Mouse (Mus musculus): ENCODE results near the gene Chmp3. TPM values are rescaled to one million over a fixed set of nuclear protein-coding genes. Genes with fewer than 3 reads are reported as not detected.
A peak's percentile ranks its signal among the peaks of the same experiment; 100 is the strongest.

The Chmp3 gene
- polyA plus RNA-seq, 1 experiment from 2014 or later: 70.3 TPM

DNA sequence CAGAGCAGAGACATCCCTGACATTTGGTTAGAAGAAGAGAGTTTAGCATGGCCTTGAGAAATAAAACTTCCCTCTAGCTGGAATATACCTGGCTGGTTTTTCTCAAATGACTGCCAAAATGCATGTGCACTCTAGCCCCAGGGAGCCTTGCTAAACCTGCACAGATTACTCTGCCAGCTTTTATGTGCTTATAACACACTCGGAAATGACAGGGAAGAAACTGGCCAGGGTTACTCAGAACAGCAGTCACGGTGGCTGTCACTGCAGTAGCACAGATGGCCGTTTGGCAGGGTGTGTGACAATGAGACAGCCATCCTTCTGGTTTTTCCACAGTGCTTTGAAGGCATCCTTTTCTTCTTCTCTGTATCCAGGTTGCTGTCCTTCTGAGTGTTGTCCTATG lies 18.0 kb upstream of the Chmp3 start:
- DNase-seq (ENCODE audit: low spot score): no peak
- no peaks in the 10 kb centered on the region for H3K9me3 ChIP-seq (ENCODE audit: control insufficient read depth, low read length)
- WGBS: 54% methylated on average over 3 of the region's 3 CpGs
- H3K4me3 ChIP-seq (ENCODE audit: low read depth, low read length): no peak overlapping the region
- H3K36me3 ChIP-seq (ENCODE audit: control insufficient read depth, insufficient read depth, low read length): no peaks in the 10 kb centered on the region
- H3K27ac ChIP-seq (replicated peaks; ENCODE audit: low read depth, low read length): no peak overlapping the region
- no peak overlapping the region for H3K4me2 ChIP-seq (ENCODE audit: low read depth, low read length)
- no peaks in the 10 kb centered on the region for H3K4me1 ChIP-seq (ENCODE audit: control insufficient read depth, insufficient read depth, low read length)
- no peak overlapping the region for H3K9ac ChIP-seq (ENCODE audit: low read depth, low read length)
- no peak for ATAC-seq (ENCODE audit: low read depth)
- H3K27me3 ChIP-seq (replicated peaks; ENCODE audit: control insufficient read depth, insufficient read depth, low read length): no peaks in the 10 kb centered on the region

DNA sequence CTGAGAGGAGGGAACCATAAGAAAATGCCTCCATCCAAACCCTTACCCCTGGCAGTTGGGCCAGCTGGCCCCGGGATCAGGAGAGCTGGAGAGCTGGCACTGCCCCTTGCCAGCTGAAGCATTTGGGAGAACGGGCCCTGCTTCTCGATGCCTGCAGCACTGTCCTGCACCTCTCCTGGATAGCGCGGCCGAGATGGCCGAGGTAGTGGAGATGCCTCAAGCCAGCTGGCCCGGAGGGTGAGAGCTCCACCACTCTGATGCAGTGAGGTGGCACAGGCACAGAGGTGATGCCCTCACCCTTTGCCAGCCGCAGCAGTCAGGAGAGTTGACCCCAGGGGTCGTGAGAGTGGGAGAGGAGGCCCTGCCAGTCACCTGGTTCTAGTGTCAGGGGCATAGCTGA lies 16.5 kb upstream of the Chmp3 start:
- no peaks in the 10 kb centered on the region for H3K4me1 ChIP-seq (ENCODE audit: control insufficient read depth, insufficient read depth, low read length)
- no peaks in the 10 kb centered on the region for H3K27me3 ChIP-seq (replicated peaks; ENCODE audit: control insufficient read depth, insufficient read depth, low read length)
- DNase-seq (ENCODE audit: low spot score): no peak
- no peak for ATAC-seq (ENCODE audit: low read depth)
- no peak overlapping the region for H3K9ac ChIP-seq (ENCODE audit: low read depth, low read length)
- no peaks in the 10 kb centered on the region for H3K36me3 ChIP-seq (ENCODE audit: control insufficient read depth, insufficient read depth, low read length)
- H3K9me3 ChIP-seq (ENCODE audit: control insufficient read depth, low read length): no peaks in the 10 kb centered on the region
- WGBS: 80% methylated on average over 10 of the region's 10 CpGs
- H3K27ac ChIP-seq (replicated peaks; ENCODE audit: low read depth, low read length): no peak overlapping the region
- no peak overlapping the region for H3K4me2 ChIP-seq (ENCODE audit: low read depth, low read length)
- H3K4me3 ChIP-seq (ENCODE audit: low read depth, low read length): no peak overlapping the region

DNA sequence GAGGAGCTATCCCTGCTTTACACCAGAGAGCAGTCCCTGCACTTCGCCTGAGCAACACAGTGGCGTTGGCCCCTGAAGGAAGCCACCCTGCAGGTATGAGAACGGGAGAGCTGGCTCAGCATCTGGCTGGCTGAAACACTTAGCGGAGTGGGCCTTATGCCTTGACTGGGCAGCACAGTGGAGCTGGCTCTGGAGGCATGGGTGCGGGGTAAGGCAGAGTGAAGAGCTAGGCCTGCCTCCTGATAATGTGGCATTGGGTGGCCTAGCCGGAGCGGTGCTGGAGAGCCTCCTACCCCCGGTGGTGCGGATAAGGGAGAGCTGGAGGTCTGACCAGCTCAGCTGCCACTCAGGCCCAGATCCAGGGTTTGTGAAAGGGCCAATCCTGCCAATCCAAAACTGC lies 15.8 kb upstream of the Chmp3 start:
- Histone ChIP-seq H3K9ac (ENCODE audit: low read depth, low read length) (no peak overlapping the region), H3K4me2 (ENCODE audit: low read depth, low read length) (no peak overlapping the region), H3K27me3 (replicated peaks; ENCODE audit: control insufficient read depth, insufficient read depth, low read length) (no peaks in the 10 kb centered on the region), H3K27ac (replicated peaks; ENCODE audit: low read depth, low read length) (no peak overlapping the region), H3K9me3 (ENCODE audit: control insufficient read depth, low read length) (no peaks in the 10 kb centered on the region), H3K36me3 (ENCODE audit: control insufficient read depth, insufficient read depth, low read length) (no peaks in the 10 kb centered on the region), H3K4me3 (ENCODE audit: low read depth, low read length) (no peak overlapping the region), H3K4me1 (ENCODE audit: control insufficient read depth, insufficient read depth, low read length) (no peaks in the 10 kb centered on the region)
- no peak for ATAC-seq (ENCODE audit: low read depth)
- 86% methylated on average over 9 of the region's 9 CpGs for WGBS
- DNase-seq (ENCODE audit: low spot score): no peak

DNA sequence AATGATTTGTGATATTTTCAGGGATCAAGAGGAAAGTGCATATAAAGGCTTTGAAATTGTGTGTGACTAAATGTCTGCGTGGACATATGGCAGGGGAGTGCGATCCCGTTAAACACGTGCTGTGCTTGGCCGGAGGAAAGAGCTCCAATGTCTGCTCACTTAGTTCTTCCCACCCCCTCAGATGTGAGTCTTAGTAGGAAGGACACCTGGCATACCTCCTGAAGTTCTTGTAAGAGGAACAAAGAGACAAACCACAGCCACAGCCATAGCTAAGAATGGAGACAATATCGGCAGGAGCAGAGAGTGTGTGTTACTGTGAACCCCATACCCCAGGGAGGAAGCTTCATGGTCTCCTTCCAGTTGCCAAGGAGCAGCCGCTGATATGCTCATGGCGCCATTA lies 13.4 kb upstream of the Chmp3 start:
- Histone ChIP-seq H3K27me3 (replicated peaks; ENCODE audit: control insufficient read depth, insufficient read depth, low read length) (no peaks in the 10 kb centered on the region), H3K36me3 (ENCODE audit: control insufficient read depth, insufficient read depth, low read length) (no peaks in the 10 kb centered on the region), H3K4me2 (ENCODE audit: low read depth, low read length) (no peak overlapping the region), H3K4me3 (ENCODE audit: low read depth, low read length) (no peak overlapping the region), H3K9me3 (ENCODE audit: control insufficient read depth, low read length) (no peaks in the 10 kb centered on the region), H3K27ac (replicated peaks; ENCODE audit: low read depth, low read length) (no peak overlapping the region), H3K9ac (ENCODE audit: low read depth, low read length) (no peak overlapping the region), H3K4me1 (ENCODE audit: control insufficient read depth, insufficient read depth, low read length) (no peaks in the 10 kb centered on the region)
- DNase-seq (ENCODE audit: low spot score) (no peak), ATAC-seq (ENCODE audit: low read depth) (no peak)
- WGBS: 86% methylated on average over 8 of the region's 8 CpGs

DNA sequence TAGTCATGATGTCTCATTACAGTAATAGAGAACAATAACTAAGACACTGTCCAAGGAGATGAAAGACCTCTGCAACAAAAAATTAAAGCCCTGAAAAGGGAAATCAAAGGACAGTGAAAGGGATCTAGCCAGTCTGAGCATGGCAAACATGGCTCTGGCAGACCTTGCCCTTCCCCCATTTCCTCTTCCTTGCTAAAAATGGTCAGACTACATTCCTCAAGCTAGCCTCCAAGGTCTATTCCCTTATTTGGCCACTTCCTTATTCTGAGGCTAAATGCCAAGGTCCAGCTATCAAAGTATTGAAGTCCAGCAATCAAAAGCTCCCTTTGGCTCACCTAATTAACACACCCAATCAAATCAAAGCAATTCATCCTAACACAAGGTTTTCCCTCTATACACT lies 6.3 kb upstream of the Chmp3 start:
- H3K4me1 ChIP-seq (ENCODE audit: control insufficient read depth, insufficient read depth, low read length): no peaks in the 10 kb centered on the region
- H3K4me3 ChIP-seq (ENCODE audit: low read depth, low read length): no peak overlapping the region
- H3K27ac ChIP-seq (replicated peaks; ENCODE audit: low read depth, low read length): no peak overlapping the region
- H3K9ac ChIP-seq (ENCODE audit: low read depth, low read length): no peak overlapping the region
- H3K4me2 ChIP-seq (ENCODE audit: low read depth, low read length): no peak overlapping the region
- no peaks in the 10 kb centered on the region for H3K36me3 ChIP-seq (ENCODE audit: control insufficient read depth, insufficient read depth, low read length)
- no peak for ATAC-seq (ENCODE audit: low read depth)
- no peaks in the 10 kb centered on the region for H3K9me3 ChIP-seq (ENCODE audit: control insufficient read depth, low read length)
- peak; percentile 2 for DNase-seq (ENCODE audit: low spot score)
- no peaks in the 10 kb centered on the region for H3K27me3 ChIP-seq (replicated peaks; ENCODE audit: control insufficient read depth, insufficient read depth, low read length)

DNA sequence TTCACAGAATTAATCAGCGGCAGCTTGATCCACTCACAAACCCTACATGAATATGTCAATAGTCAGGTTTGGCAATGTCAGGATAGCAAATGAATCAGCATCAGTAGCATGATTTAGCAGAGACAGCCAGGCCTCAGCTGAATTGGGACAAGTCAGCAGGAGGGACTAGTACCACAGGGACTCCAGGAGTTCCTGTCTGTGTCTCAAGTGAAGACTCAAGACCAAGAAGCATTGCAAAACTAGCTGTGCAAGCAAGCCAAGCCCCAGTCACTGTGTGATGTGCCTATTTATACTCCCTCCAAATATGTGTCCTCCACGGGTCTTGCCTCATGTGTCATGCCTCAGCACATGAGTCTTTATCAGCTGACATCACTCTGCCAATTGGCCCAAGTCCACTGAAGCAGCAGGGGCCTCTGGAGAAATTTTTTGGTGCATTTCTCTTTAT lies 11.9 kb downstream of the Chmp3 start:
- no peaks in the 10 kb centered on the region; the same call in 1 of the 2 replicates for H3K36me3 ChIP-seq (ENCODE audit: control insufficient read depth, insufficient read depth, low read length)
- DNase-seq (ENCODE audit: low spot score) (no peak), ATAC-seq (ENCODE audit: low read depth) (no peak)
- H3K4me3 ChIP-seq (ENCODE audit: low read depth, low read length): no peak overlapping the region
- no peak overlapping the region for H3K9ac ChIP-seq (ENCODE audit: low read depth, low read length)
- H3K4me2 ChIP-seq (ENCODE audit: low read depth, low read length): no peak overlapping the region
- no peaks in the 10 kb centered on the region for H3K27me3 ChIP-seq (replicated peaks; ENCODE audit: control insufficient read depth, insufficient read depth, low read length)
- WGBS: 91% methylated on average over 2 of the region's 2 CpGs
- H3K9me3 ChIP-seq (ENCODE audit: control insufficient read depth, low read length): no peaks in the 10 kb centered on the region
- H3K27ac ChIP-seq (replicated peaks; ENCODE audit: low read depth, low read length): no peak overlapping the region
- no peaks in the 10 kb centered on the region for H3K4me1 ChIP-seq (ENCODE audit: control insufficient read depth, insufficient read depth, low read length)

DNA sequence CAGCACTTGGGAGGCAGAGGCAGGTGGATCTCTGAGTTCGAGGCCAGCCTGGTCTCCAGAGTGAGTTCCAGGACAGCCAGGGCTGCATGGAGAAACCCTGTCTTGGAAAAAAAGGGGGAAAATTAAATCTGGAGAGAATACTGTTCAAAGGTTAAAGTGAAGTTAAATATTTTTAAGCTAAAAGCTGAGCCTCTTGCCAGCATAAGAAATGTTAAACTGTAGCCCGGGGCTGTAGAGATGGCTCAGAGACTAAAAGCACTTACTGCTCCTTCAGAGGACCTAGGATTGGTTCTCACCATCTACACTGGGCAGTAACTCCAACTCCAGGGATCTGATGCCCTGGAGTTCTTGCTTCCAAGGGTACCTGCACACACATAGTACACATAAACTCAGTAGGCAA lies 13.2 kb downstream of the Chmp3 start:
- Histone ChIP-seq H3K4me2 (ENCODE audit: low read depth, low read length) (no peak overlapping the region), H3K9me3 (ENCODE audit: control insufficient read depth, low read length) (no peaks in the 10 kb centered on the region), H3K36me3 (ENCODE audit: control insufficient read depth, insufficient read depth, low read length) (peaks cover 6% of the 10 kb centered on the region; the same call in 1 of the 2 replicates), H3K27me3 (replicated peaks; ENCODE audit: control insufficient read depth, insufficient read depth, low read length) (no peaks in the 10 kb centered on the region), H3K4me1 (ENCODE audit: control insufficient read depth, insufficient read depth, low read length) (no peaks in the 10 kb centered on the region), H3K9ac (ENCODE audit: low read depth, low read length) (no peak overlapping the region), H3K27ac (replicated peaks; ENCODE audit: low read depth, low read length) (no peak overlapping the region), H3K4me3 (ENCODE audit: low read depth, low read length) (no peak overlapping the region)
- no peak for ATAC-seq (ENCODE audit: low read depth)
- DNase-seq (ENCODE audit: low spot score): no peak
- 96% methylated on average over 2 of the region's 2 CpGs for WGBS

DNA sequence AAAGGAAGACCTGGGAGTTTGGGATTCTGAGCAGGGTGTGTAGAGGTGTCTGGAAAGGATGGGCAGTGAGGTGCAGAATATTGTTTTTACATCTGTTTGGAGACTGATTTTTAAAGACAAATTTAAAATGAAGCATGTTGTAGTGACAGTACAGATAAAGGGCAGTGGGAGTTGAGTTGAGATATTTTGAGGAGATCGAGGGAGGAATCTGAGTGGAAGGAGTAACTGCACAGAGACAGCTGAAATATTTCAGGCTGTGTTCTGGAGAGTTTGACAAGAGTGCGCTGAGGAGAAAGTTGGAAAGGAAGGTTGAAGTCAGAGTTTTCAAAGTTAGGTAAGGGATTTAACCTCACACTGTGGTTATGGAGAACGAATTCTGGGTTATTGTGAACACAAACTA lies 25.0 kb downstream of the Chmp3 start:
- Histone ChIP-seq H3K4me2 (ENCODE audit: low read depth, low read length) (no peak overlapping the region), H3K9ac (ENCODE audit: low read depth, low read length) (no peak overlapping the region), H3K9me3 (ENCODE audit: control insufficient read depth, low read length) (no peaks in the 10 kb centered on the region), H3K27me3 (replicated peaks; ENCODE audit: control insufficient read depth, insufficient read depth, low read length) (no peaks in the 10 kb centered on the region), H3K4me3 (ENCODE audit: low read depth, low read length) (no peak overlapping the region), H3K27ac (replicated peaks; ENCODE audit: low read depth, low read length) (no peak overlapping the region), H3K36me3 (ENCODE audit: control insufficient read depth, insufficient read depth, low read length) (peaks cover 31% of the 10 kb centered on the region), H3K4me1 (ENCODE audit: control insufficient read depth, insufficient read depth, low read length) (no peaks in the 10 kb centered on the region)
- no peak for ATAC-seq (ENCODE audit: low read depth)
- WGBS: 76% methylated on average over 3 of the region's 3 CpGs
- DNase-seq (ENCODE audit: low spot score): no peak

DNA sequence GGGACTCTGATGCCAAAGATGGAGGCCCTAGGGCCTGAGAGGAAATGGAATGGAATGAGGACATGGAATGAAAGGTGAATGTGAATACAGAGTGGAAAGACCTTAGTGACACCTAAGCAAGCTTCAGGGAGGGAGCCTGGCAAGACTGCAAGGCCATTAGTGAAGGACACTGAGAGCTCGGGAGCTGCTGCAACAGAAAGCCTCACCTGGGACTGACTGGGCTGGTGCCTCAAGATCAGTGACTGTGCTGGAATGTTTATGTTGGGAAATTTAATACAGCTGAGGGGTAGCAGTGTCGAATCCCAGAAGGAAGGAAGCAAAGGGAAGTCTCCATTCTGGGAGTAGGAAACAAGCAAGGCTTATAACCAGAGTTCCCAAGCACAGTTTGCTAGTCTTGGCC lies 25.4 kb downstream of the Chmp3 start:
- DNase-seq (ENCODE audit: low spot score) (peak; percentile 4), ATAC-seq (ENCODE audit: low read depth) (no peak)
- H3K4me1 ChIP-seq (ENCODE audit: control insufficient read depth, insufficient read depth, low read length): no peaks in the 10 kb centered on the region
- H3K27me3 ChIP-seq (replicated peaks; ENCODE audit: control insufficient read depth, insufficient read depth, low read length): no peaks in the 10 kb centered on the region
- WGBS: 24% methylated on average over 2 of the region's 2 CpGs
- H3K9me3 ChIP-seq (ENCODE audit: control insufficient read depth, low read length): no peaks in the 10 kb centered on the region
- H3K27ac ChIP-seq (replicated peaks; ENCODE audit: low read depth, low read length): no peak overlapping the region
- H3K9ac ChIP-seq (ENCODE audit: low read depth, low read length): no peak overlapping the region
- H3K36me3 ChIP-seq (ENCODE audit: control insufficient read depth, insufficient read depth, low read length): peaks cover 34% of the 10 kb centered on the region
- no peak overlapping the region for H3K4me2 ChIP-seq (ENCODE audit: low read depth, low read length)
- no peak overlapping the region for H3K4me3 ChIP-seq (ENCODE audit: low read depth, low read length)

Measured in embryonic facial prominence, embryonic 14.5 days (tissue).